Mouse (Mus musculus) MEL (cell line): ENCODE results near the gene Ap3b1. TPM values are rescaled to one million over a fixed set of nuclear protein-coding genes. Genes with fewer than 3 reads are reported as not detected.
"Not testable (repeated sequence)": the region's sequence is repeated elsewhere in the genome, so short reads cannot be mapped to it uniquely, and the experiment has no call there.

Experiments
- DNase-seq: peaks from one replicate; pipeline ENCODE4 v3.0.0; 2011; ENCODE audit warnings: low read depth, low spot score
- H3K27ac ChIP-seq: 2 replicates; pipeline ENCODE4 v1.5.1; 2012; ENCODE audit warnings: low read depth, mild to moderate bottlenecking, control low read depth, low read length, moderate library complexity; ENCODE audit not compliant: control insufficient read depth
- H3K27me3 ChIP-seq, 2 experiments: fragments of 150-350 bp in 1 of 2; sonication (generic) in 1 of 2; 2 replicates each; pipeline ENCODE4 v1.6.1; 2012; ENCODE audit warnings: low read length in 2 of 2, mild to moderate bottlenecking in 2 of 2, improper control_type of control experiment in 1 of 2, moderate library complexity in 1 of 2; ENCODE audit not compliant: insufficient read depth in 2 of 2, control insufficient read depth in 1 of 2
- H3K36me3 ChIP-seq, 2 experiments: 2 replicates each; pipeline ENCODE4 v1.6.1; 2012 to 2014; ENCODE audit warnings: low read length in 2 of 2, improper control_type of control experiment in 1 of 2, inconsistent platforms in 1 of 2, mild to moderate bottlenecking in 1 of 2; ENCODE audit not compliant: insufficient read depth in 2 of 2, control insufficient read depth in 1 of 2
- H3K4me1 ChIP-seq, 2 experiments: fragments of 150-350 bp in 1 of 2; sonication (generic) in 1 of 2; 2 replicates each; pipeline ENCODE4 v1.6.1; 2012; ENCODE audit warnings: low read length in 2 of 2, improper control_type of control experiment in 1 of 2, mild to moderate bottlenecking in 1 of 2; ENCODE audit not compliant: insufficient read depth in 2 of 2, control insufficient read depth in 1 of 2
- H3K4me3 ChIP-seq, 2 experiments: fragments of 150-350 bp in 1 of 2; sonication (generic) in 1 of 2; 2 replicates each; pipeline ENCODE4 v1.5.1; 2012; ENCODE audit warnings: low read depth in 2 of 2, low read length in 2 of 2, mild to moderate bottlenecking in 2 of 2, moderate library complexity in 2 of 2, control low read depth in 1 of 2, improper control_type of control experiment in 1 of 2; ENCODE audit not compliant: control insufficient read depth in 1 of 2, insufficient read depth in 1 of 2
- H3K79me2 ChIP-seq: 2 replicates; pipeline ENCODE4 v1.6.1; 2012; ENCODE audit warnings: mild to moderate bottlenecking, low read length, moderate library complexity; ENCODE audit not compliant: control insufficient read depth, poor library complexity, insufficient read depth
- H3K9ac ChIP-seq: 2 replicates; pipeline ENCODE4 v1.6.1; 2012; ENCODE audit warnings: low read depth, mild to moderate bottlenecking, control low read depth, low read length, moderate library complexity; ENCODE audit not compliant: control insufficient read depth, poor library complexity, severe bottlenecking
- H3K9me3 ChIP-seq: fragments of 150-350 bp; sonication (generic); replicated peaks from 2 replicates; pipeline ENCODE4 v1.6.1; 2012; ENCODE audit warnings: mild to moderate bottlenecking, low read length, improper control_type of control experiment, moderate library complexity; ENCODE audit not compliant: insufficient read depth
- CTCF ChIP-seq, 3 experiments: IDR thresholded peaks in 2 of 3; conservative IDR thresholded peaks in 1 of 3; 2 replicates each; pipeline ENCODE4 v1.5.1; 2011 to 2012; ENCODE audit warnings: low read length in 3 of 3, low read depth in 2 of 3, mild to moderate bottlenecking in 2 of 3, improper control_type of control experiment in 1 of 3, inconsistent platforms in 1 of 3, mixed read lengths in 1 of 3, moderate library complexity in 1 of 3; ENCODE audit not compliant: control insufficient read depth in 1 of 3, insufficient read depth in 1 of 3, poor library complexity in 1 of 3, severe bottlenecking in 1 of 3
- MAFK ChIP-seq: IDR thresholded peaks from 2 replicates; pipeline ENCODE4 v1.6.1; 2011; ENCODE audit warnings: low read depth, mild to moderate bottlenecking, low read length, improper control_type of control experiment, borderline replicate concordance
- MAZ ChIP-seq: IDR thresholded peaks from 2 replicates; pipeline ENCODE4 v1.6.1; 2012; ENCODE audit warnings: low read depth, mild to moderate bottlenecking, inconsistent platforms, low read length, improper control_type of control experiment
- MEF2A ChIP-seq: IDR thresholded peaks from 2 replicates; pipeline ENCODE4 v1.6.1; 2014; ENCODE audit warnings: low read depth, mild to moderate bottlenecking, inconsistent platforms, low read length, improper control_type of control experiment; ENCODE audit not compliant: poor library complexity, insufficient replicate concordance, severe bottlenecking; ENCODE audit errors: extremely low read depth
- MXI1 ChIP-seq: IDR thresholded peaks from 2 replicates; pipeline ENCODE4 v1.6.1; 2011; ENCODE audit warnings: mild to moderate bottlenecking, low read depth, low read length, improper control_type of control experiment
- NRF1 ChIP-seq: IDR thresholded peaks from 2 replicates; pipeline ENCODE4 v1.6.1; 2014; ENCODE audit warnings: low read depth, mild to moderate bottlenecking, inconsistent platforms, low read length, improper control_type of control experiment, moderate library complexity; ENCODE audit not compliant: poor library complexity, insufficient read depth, severe bottlenecking
- RAD21 ChIP-seq: IDR thresholded peaks from 2 replicates; pipeline ENCODE4 v1.6.1; 2011; ENCODE audit warnings: mild to moderate bottlenecking, low read depth, low read length, improper control_type of control experiment
- TBP ChIP-seq: IDR thresholded peaks from 2 replicates; pipeline ENCODE4 v1.8.0; 2011; ENCODE audit warnings: low read depth, low read length, improper control_type of control experiment
- UBTF ChIP-seq: IDR thresholded peaks from 2 replicates; pipeline ENCODE4 v1.6.1; 2012; ENCODE audit warnings: low read depth, mild to moderate bottlenecking, inconsistent platforms, low read length, improper control_type of control experiment, moderate library complexity, borderline replicate concordance; ENCODE audit not compliant: insufficient read depth
- USF1 ChIP-seq: IDR thresholded peaks from 2 replicates; pipeline ENCODE4 v1.6.1; 2014; ENCODE audit warnings: low read depth, mild to moderate bottlenecking, inconsistent platforms, low read length, improper control_type of control experiment, moderate library complexity
- ZC3H11A ChIP-seq: IDR thresholded peaks from 2 replicates; pipeline ENCODE4 v1.6.1; 2012; ENCODE audit warnings: low read depth, mild to moderate bottlenecking, inconsistent platforms, low read length, improper control_type of control experiment
- ZMIZ1 ChIP-seq: IDR thresholded peaks from 2 replicates; pipeline ENCODE4 v1.6.1; 2012; ENCODE audit warnings: low read depth, mild to moderate bottlenecking, inconsistent platforms, low read length, improper control_type of control experiment, moderate library complexity
- polyA plus RNA-seq, 2 experiments: library from polyadenylated mRNA; stranded (reverse) in 1 of 2; unstranded in 1 of 2; fragments of >175 nt in 1 of 2; fragments of >200 nt in 1 of 2; gene quantifications; 2 replicates each; pipeline versions ENCODE4 v1.2.1 to v1.2.4; 2012; ENCODE audit warnings: low replicate concordance in 2 of 2, low read depth in 1 of 2; ENCODE audit not compliant: insufficient read length in 2 of 2, insufficient read depth in 1 of 2, missing spikeins in 1 of 2
- total RNA-seq: library from RNA; depleted of rRNA; stranded (reverse); fragments of 300-350 nt; gene quantifications from 2 replicates; pipeline ENCODE4 v1.2.3, GENCODE M21; 2012

Gene Ap3b1
- total and polyA plus RNA-seq, 3 experiments = 36.7 to 74.5 TPM; not detected in 1

GRCm38 (mm10) chr13:94330392-94330979 lies 28.3 kb upstream of the Ap3b1 start:
- no peak overlapping the region for H3K4me3 ChIP-seq
- H3K27me3 ChIP-seq = no peaks in the 10 kb centered on the region
- H3K4me1 ChIP-seq = no peaks in the 10 kb centered on the region
- no peak for DNase-seq
- no peak overlapping the region for H3K27ac ChIP-seq
- H3K36me3 ChIP-seq = no peaks in the 10 kb centered on the region
- no peak for TF ChIP-seq MAFK
- TF ChIP-seq TBP = no peak
- no peaks in the 10 kb centered on the region for H3K79me2 ChIP-seq
- H3K9ac ChIP-seq = no peak overlapping the region
- H3K9me3 ChIP-seq = no peaks in the 10 kb centered on the region

DNA sequence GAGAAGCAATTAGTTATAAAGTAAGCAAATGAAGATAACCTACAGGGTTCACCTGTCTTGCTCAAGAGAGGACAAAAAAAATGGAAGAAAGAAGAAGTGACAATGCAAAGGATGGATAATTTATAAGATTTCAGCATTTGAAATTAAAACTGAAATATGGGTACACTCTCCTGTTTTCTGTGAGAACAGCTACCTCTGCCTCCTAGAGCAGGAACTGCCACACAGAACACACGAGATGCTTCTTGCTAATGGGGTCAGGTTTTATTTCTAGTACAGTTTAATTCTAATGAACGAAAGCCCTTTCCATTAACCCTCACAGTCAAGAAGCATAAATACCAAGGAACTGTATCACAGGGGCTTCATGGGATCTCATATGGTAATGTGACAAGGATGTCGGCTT lies 20.4 kb upstream of the Ap3b1 start:
- H3K36me3 ChIP-seq = no peaks in the 10 kb centered on the region
- H3K79me2 ChIP-seq = no peaks in the 10 kb centered on the region
- H3K4me3 ChIP-seq = no peak overlapping the region

GRCm38 (mm10) chr13:94343192-94343591 lies 15.6 kb upstream of the Ap3b1 start:
- no peak for DNase-seq
- Histone ChIP-seq H3K4me3 (no peak overlapping the region), H3K9ac (no peak overlapping the region), H3K79me2 (no peaks in the 10 kb centered on the region), H3K27ac (no peak overlapping the region), H3K4me1 (no peaks in the 10 kb centered on the region), H3K9me3 (no peaks in the 10 kb centered on the region), H3K36me3 (no peaks in the 10 kb centered on the region), H3K27me3 (peaks cover 3% of the 10 kb centered on the region in 2 experiments; a peak in 3 of 4 replicates)
- TF ChIP-seq MAZ = no peak
- TF ChIP-seq CTCF (IDR thresholded peaks at IDR 0.05 in 2 of 3, conservative IDR thresholded peaks at IDR 0.05 in 1 of 3; ENCODE audit: control insufficient read depth in 1 of 3, insufficient read depth in 1 of 3, low read depth in 2 of 3, low read length in 3 of 3, poor library complexity in 1 of 3, severe bottlenecking in 1 of 3) = peak in 2 of 3 experiments; percentile 10 to 16; a peak in 1 of 6 replicates

More for the DNA sequence above, 20.4 kb upstream of the Ap3b1 start:
- Histone ChIP-seq H3K9me3 (no peaks in the 10 kb centered on the region), H3K9ac (no peak overlapping the region), H3K4me1 (no peaks in the 10 kb centered on the region), H3K27ac (no peak overlapping the region), H3K27me3 (peaks cover 3 to 5% of the 10 kb centered on the region in 2 experiments)
- TF ChIP-seq MEF2A = no peak
- no peak for TF ChIP-seq UBTF
- no peak for TF ChIP-seq NRF1
- TF ChIP-seq ZC3H11A = no peak
- no peak for TF ChIP-seq ZMIZ1
- TF ChIP-seq USF1 = no peak
- no peak for TF ChIP-seq MXI1
- no peak for TF ChIP-seq RAD21
- no peak for DNase-seq

- H3K4me1 ChIP-seq, H3K36me3 ChIP-seq, H3K79me2 ChIP-seq, H3K27me3 ChIP-seq, H3K27ac ChIP-seq, H3K4me3 ChIP-seq, H3K9ac ChIP-seq, DNase-seq, H3K9me3 ChIP-seq: not testable (repeated sequence)
Measured at GRCm38 (mm10) chr13:94344600-94344999, 14.2 kb upstream of the Ap3b1 start.
